Mouse (Mus musculus): Measurements from ENCODE around the gene Gm29776. TPM values are rescaled to one million over a fixed set of nuclear protein-coding genes. Genes with fewer than 3 reads are reported as not detected.

The Gm29776 gene
- polyA plus RNA-seq, 1 experiment from 2014 or later: 0.15 TPM

GRCm38 (mm10) chr14:54678657-54679304 lies 19.9 kb downstream of the Gm29776 start:
- H3K36me3 ChIP-seq: peaks cover 21% of the 10 kb centered on the region; the same call in 1 of the 2 replicates
- WGBS: 84% methylated on average over 16 of the region's 16 CpGs

GRCm38 (mm10) chr14:54676290-54676689 lies 22.3 kb downstream of the Gm29776 start:
- Histone ChIP-seq H3K9me3 (no peaks in the 10 kb centered on the region), H3K27me3 (replicated peaks) (no peaks in the 10 kb centered on the region), H3K4me1 (no peaks in the 10 kb centered on the region), H3K36me3 (peaks cover 36% of the 10 kb centered on the region; the same call in 1 of the 2 replicates), H3K9ac (no peak overlapping the region), H3K27ac (no peak overlapping the region), H3K4me3 (replicated peaks) (no peak overlapping the region), H3K4me2 (no peak overlapping the region)
- WGBS: 86% methylated on average over 5 of the region's 5 CpGs
- ATAC-seq (ENCODE audit: insufficient read depth, low FRiP score, low read depth): no peak

More at GRCm38 (mm10) chr14:54678657-54679304, 19.9 kb downstream of the Gm29776 start:
- H3K9me3 ChIP-seq: no peaks in the 10 kb centered on the region
- no peak overlapping the region for H3K9ac ChIP-seq
- H3K4me3 ChIP-seq (replicated peaks): no peak overlapping the region
- ATAC-seq (ENCODE audit: insufficient read depth, low FRiP score, low read depth): no peak
- no peak overlapping the region for H3K27ac ChIP-seq
- H3K4me1 ChIP-seq: no peaks in the 10 kb centered on the region
- H3K4me2 ChIP-seq: no peak overlapping the region
- H3K27me3 ChIP-seq (replicated peaks): no peaks in the 10 kb centered on the region

- no peaks in the 10 kb centered on the region for H3K9me3 ChIP-seq
- no peak overlapping the region for H3K4me2 ChIP-seq
- peaks cover 38% of the 10 kb centered on the region; the same call in 1 of the 2 replicates for H3K36me3 ChIP-seq
- no peak for ATAC-seq (ENCODE audit: insufficient read depth, low FRiP score, low read depth)
- no peak overlapping the region for H3K27ac ChIP-seq
- H3K9ac ChIP-seq: no peak overlapping the region
- H3K4me3 ChIP-seq (replicated peaks): no peak overlapping the region
- 57% methylated on average over 2 of the region's 2 CpGs for whole genome bisulfite sequencing
- H3K4me1 ChIP-seq: no peaks in the 10 kb centered on the region
- no peaks in the 10 kb centered on the region for H3K27me3 ChIP-seq (replicated peaks)
Measured at GRCm38 (mm10) chr14:54674317-54674716, 24.3 kb downstream of the Gm29776 start.

GRCm38 (mm10) chr14:54669381-54669780 lies 29.3 kb downstream of the Gm29776 start:
- Histone ChIP-seq H3K4me1 (no peaks in the 10 kb centered on the region), H3K36me3 (peaks cover 52% of the 10 kb centered on the region), H3K27me3 (replicated peaks) (no peaks in the 10 kb centered on the region), H3K9me3 (no peaks in the 10 kb centered on the region), H3K9ac (no peak overlapping the region), H3K4me3 (replicated peaks) (no peak overlapping the region), H3K4me2 (no peak overlapping the region), H3K27ac (no peak overlapping the region)
- ATAC-seq (ENCODE audit: insufficient read depth, low FRiP score, low read depth): no peak
- 80% methylated on average over 4 of the region's 4 CpGs for WGBS

- no peak overlapping the region for H3K9ac ChIP-seq
- WGBS: 90% methylated on average over 10 of the region's 10 CpGs
- no peak overlapping the region for H3K4me2 ChIP-seq
- H3K36me3 ChIP-seq: peaks cover 70% of the 10 kb centered on the region
- H3K9me3 ChIP-seq: no peaks in the 10 kb centered on the region
- H3K27ac ChIP-seq: no peak overlapping the region
- H3K27me3 ChIP-seq (replicated peaks): no peaks in the 10 kb centered on the region
- no peak for ATAC-seq (ENCODE audit: insufficient read depth, low FRiP score, low read depth)
- no peaks in the 10 kb centered on the region for H3K4me1 ChIP-seq
- no peak overlapping the region for H3K4me3 ChIP-seq (replicated peaks)
Measured at GRCm38 (mm10) chr14:54664477-54665222, 34.0 kb downstream of the Gm29776 start.

GRCm38 (mm10) chr14:54660009-54660408 lies 38.6 kb downstream of the Gm29776 start:
- whole genome bisulfite sequencing: 87% methylated on average over 2 of the region's 2 CpGs
- H3K36me3 ChIP-seq: peaks cover 66% of the 10 kb centered on the region
- no peak overlapping the region for H3K27ac ChIP-seq
- H3K4me2 ChIP-seq: no peak overlapping the region
- no peaks in the 10 kb centered on the region for H3K27me3 ChIP-seq (replicated peaks)
- H3K4me3 ChIP-seq (replicated peaks): no peak overlapping the region
- no peak overlapping the region for H3K9ac ChIP-seq
- no peaks in the 10 kb centered on the region for H3K4me1 ChIP-seq
- no peak for ATAC-seq (ENCODE audit: insufficient read depth, low FRiP score, low read depth)
- no peaks in the 10 kb centered on the region for H3K9me3 ChIP-seq

- peak overlapping the region; percentile 52; the same call in 1 of the 2 replicates for H3K9ac ChIP-seq
- no peaks in the 10 kb centered on the region for H3K27me3 ChIP-seq (replicated peaks)
- ATAC-seq (ENCODE audit: insufficient read depth, low FRiP score, low read depth): peak; percentile 87
- WGBS: under 1% methylated on average over 12 of the region's 12 CpGs
- H3K9me3 ChIP-seq: no peaks in the 10 kb centered on the region
- H3K4me3 ChIP-seq (replicated peaks): peak overlapping the region; percentile 65
- peak overlapping the region; percentile 80 for H3K27ac ChIP-seq
- H3K36me3 ChIP-seq: peaks cover 42% of the 10 kb centered on the region
- peak overlapping the region; percentile 60 for H3K4me2 ChIP-seq
- H3K4me1 ChIP-seq: peaks cover 14% of the 10 kb centered on the region
Measured at GRCm38 (mm10) chr14:54653496-54653895, 45.1 kb downstream of the Gm29776 start.

GRCm38 (mm10) chr14:54652787-54653186 lies 45.8 kb downstream of the Gm29776 start:
- Histone ChIP-seq H3K9me3 (no peaks in the 10 kb centered on the region), H3K4me1 (peaks cover 14% of the 10 kb centered on the region), H3K27me3 (replicated peaks) (no peaks in the 10 kb centered on the region), H3K27ac (peak overlapping the region; percentile 80; the same call in 1 of the 2 replicates), H3K36me3 (peaks cover 49% of the 10 kb centered on the region), H3K4me2 (peak overlapping the region; percentile 60), H3K4me3 (replicated peaks) (peak overlapping the region; percentile 65), H3K9ac (peak overlapping the region; percentile 52; the same call in 1 of the 2 replicates)
- WGBS: under 1% methylated on average over 7 of the region's 7 CpGs
- no peak for ATAC-seq (ENCODE audit: insufficient read depth, low FRiP score, low read depth)

GRCm38 (mm10) chr14:54651556-54651955 lies 47.1 kb downstream of the Gm29776 start:
- H3K4me3 ChIP-seq (replicated peaks): no peak overlapping the region
- peaks cover 50% of the 10 kb centered on the region for H3K36me3 ChIP-seq
- H3K9me3 ChIP-seq: no peaks in the 10 kb centered on the region
- 75% methylated on average over 4 of the region's 4 CpGs for WGBS
- no peak for ATAC-seq (ENCODE audit: insufficient read depth, low FRiP score, low read depth)
- peaks cover 14% of the 10 kb centered on the region for H3K4me1 ChIP-seq
- H3K9ac ChIP-seq: no peak overlapping the region
- no peak overlapping the region for H3K4me2 ChIP-seq
- H3K27ac ChIP-seq: peak overlapping the region; percentile 41
- H3K27me3 ChIP-seq (replicated peaks): no peaks in the 10 kb centered on the region

GRCm38 (mm10) chr14:54650621-54651454 lies 47.8 kb downstream of the Gm29776 start:
- peak; percentile 53; the same call in 1 of the 2 replicates for ATAC-seq (ENCODE audit: insufficient read depth, low FRiP score, low read depth)
- H3K27ac ChIP-seq: peak overlapping the region; percentile 41; the same call in 1 of the 2 replicates
- H3K9me3 ChIP-seq: no peaks in the 10 kb centered on the region
- no peak overlapping the region for H3K4me2 ChIP-seq
- no peaks in the 10 kb centered on the region for H3K27me3 ChIP-seq (replicated peaks)
- H3K9ac ChIP-seq: no peak overlapping the region
- 56% methylated on average over 23 of the region's 23 CpGs for WGBS
- no peak overlapping the region for H3K4me3 ChIP-seq (replicated peaks)
- H3K4me1 ChIP-seq: peaks cover 14% of the 10 kb centered on the region
- H3K36me3 ChIP-seq: peaks cover 50% of the 10 kb centered on the region

- no peak overlapping the region for H3K9ac ChIP-seq
- WGBS: 79% methylated on average over 4 of the region's 4 CpGs
- no peaks in the 10 kb centered on the region for H3K27me3 ChIP-seq (replicated peaks)
- no peak for ATAC-seq (ENCODE audit: insufficient read depth, low FRiP score, low read depth)
- no peak overlapping the region for H3K4me2 ChIP-seq
- H3K9me3 ChIP-seq: no peaks in the 10 kb centered on the region
- no peak overlapping the region for H3K27ac ChIP-seq
- H3K4me1 ChIP-seq: peaks cover 7% of the 10 kb centered on the region
- H3K36me3 ChIP-seq: peaks cover 73% of the 10 kb centered on the region
- H3K4me3 ChIP-seq (replicated peaks): no peak overlapping the region
Measured at GRCm38 (mm10) chr14:54647900-54648299, 50.7 kb downstream of the Gm29776 start.

All from stomach, embryonic 15.5 days (tissue).